Mouse (Mus musculus) testis, adult 2 months (tissue): Measurements from ENCODE around the gene Coq10b.

ENCODE experiments used
- CTCF ChIP-seq: fragments of 200-500 bp; IDR thresholded peaks from 2 replicates; pipeline ENCODE4 v1.5.1; 2012; ENCODE audit warnings: low read depth, mild to moderate bottlenecking, inconsistent platforms, low read length, moderate library complexity; ENCODE audit not compliant: control insufficient read depth, insufficient read depth, insufficient replicate concordance
- POLR2A ChIP-seq: fragments of 200-500 bp; IDR thresholded peaks from 2 replicates; pipeline ENCODE4 v1.6.1; 2012; ENCODE audit warnings: low read depth, mild to moderate bottlenecking, inconsistent platforms, low read length, moderate library complexity; ENCODE audit not compliant: control insufficient read depth

DNA sequence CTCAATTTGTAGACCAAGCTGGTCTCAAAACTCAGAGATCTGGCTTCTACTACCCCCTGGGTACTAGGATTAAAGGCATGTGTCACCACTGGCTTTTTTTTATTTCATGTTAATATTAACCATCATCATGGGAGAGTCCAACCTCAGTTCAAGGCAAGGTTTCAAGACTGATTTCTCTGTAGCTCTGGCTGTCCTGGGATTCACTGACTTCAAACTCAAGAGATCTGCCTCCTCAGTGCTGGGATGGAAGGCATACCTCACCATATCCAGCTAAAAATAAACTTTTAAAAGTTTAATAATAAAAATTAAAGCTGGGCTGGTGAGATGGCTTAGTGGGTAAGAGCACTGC is 23.8 kb downstream of the Coq10b start:
- TF ChIP-seq CTCF (no peak), POLR2A (no peak)
